Mouse (Mus musculus): ENCODE measurements around the gene Ptges3. TPM values are rescaled to one million over a fixed set of nuclear protein-coding genes. Genes with fewer than 3 reads are reported as not detected.
"Not testable (repeated sequence)": the region's sequence is repeated elsewhere in the genome, so short reads cannot be mapped to it uniquely, and the experiment has no call there.

Ptges3 gene
- polyA plus RNA-seq, 1 experiment from 2014 or later: 544 TPM

DNA sequence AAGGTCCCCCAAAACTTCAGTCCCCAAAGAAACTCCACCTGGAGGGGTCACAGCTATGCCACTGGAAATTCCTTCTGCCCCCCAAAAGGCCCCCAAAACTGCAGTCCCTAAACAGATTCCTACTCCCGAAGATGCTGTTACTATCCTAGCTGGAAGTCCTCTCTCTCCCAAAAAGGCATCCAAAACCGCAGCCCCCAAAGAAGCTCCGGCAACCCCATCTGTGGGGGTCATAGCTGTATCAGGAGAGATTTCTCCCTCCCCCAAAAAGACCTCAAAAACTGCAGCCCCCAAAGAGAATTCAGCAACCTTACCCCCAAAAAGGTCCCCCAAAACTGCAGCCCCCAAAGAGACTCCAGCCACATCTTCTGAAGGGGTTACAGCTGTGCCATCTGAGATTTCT, 16.3 kb upstream of the Ptges3 start:
- no peak for DNase-seq (ENCODE audit: low spot score)
- 92% methylated on average over 3 of the region's 3 CpGs for WGBS
- Histone ChIP-seq H3K4me1 (replicated peaks) (peaks cover 43% of the 10 kb centered on the region), H3K4me3 (no peak overlapping the region), H3K27ac (no peak overlapping the region), H3K27me3 (ENCODE audit: insufficient read depth, poor library complexity, severe bottlenecking) (no peaks in the 10 kb centered on the region), H3K36me3 (peaks cover 96% of the 10 kb centered on the region), H3K9me3 (no peaks in the 10 kb centered on the region)

DNA sequence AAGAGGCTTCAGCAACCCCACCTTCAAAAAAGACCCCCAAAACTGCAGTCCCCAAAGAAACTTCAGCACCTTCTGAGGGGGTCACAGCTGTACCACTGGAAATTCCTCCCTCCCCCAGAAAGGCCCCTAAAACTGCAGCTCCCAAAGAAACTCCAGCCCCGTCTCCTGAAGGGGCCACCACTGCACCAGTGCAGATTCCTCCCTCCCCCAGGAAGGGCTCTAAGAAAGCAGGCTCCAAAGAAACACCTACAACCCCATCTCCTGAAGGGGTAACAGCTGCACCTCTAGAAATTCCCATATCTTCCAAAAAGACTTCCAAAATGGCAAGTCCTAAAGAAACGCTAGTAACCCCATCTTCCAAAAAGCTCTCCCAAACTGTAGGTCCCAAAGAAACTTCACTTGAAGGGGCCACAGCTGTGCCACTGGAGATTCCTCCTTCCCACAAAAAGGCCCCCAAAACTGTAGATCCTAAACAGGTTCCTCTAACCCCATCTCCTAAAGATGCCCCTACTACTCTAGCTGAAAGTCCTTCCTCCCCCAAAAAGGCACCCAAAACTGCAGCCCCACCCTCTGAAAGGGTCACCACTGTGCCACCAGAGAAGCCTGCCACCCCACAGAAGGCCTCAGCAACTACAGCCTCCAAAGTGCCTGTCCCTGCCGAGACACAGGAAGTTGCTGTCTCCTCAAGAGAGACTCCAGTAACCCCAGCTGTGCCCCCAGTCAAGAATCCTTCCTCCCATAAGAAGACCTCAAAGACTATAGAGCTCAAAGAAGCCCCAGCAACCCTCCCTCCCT, 15.5 kb upstream of the Ptges3 start:
- DNase-seq (ENCODE audit: low spot score): no peak
- H3K36me3 ChIP-seq: peaks cover 100% of the 10 kb centered on the region
- H3K4me1 ChIP-seq (replicated peaks): peaks cover 36% of the 10 kb centered on the region
- no peak overlapping the region for H3K27ac ChIP-seq
- 79% methylated on average over 3 of the region's 3 CpGs for WGBS
- no peak overlapping the region for H3K4me3 ChIP-seq
- H3K9me3 ChIP-seq: no peaks in the 10 kb centered on the region
- H3K27me3 ChIP-seq (ENCODE audit: insufficient read depth, poor library complexity, severe bottlenecking): no peaks in the 10 kb centered on the region

GRCm38 (mm10) chr10:128048157-128048556, 10.6 kb upstream of the Ptges3 start:
- Histone ChIP-seq H3K4me3 (no peak overlapping the region), H3K27me3 (ENCODE audit: insufficient read depth, poor library complexity, severe bottlenecking) (no peaks in the 10 kb centered on the region), H3K27ac (no peak overlapping the region), H3K9me3 (no peaks in the 10 kb centered on the region), H3K4me1 (replicated peaks) (peaks cover 17% of the 10 kb centered on the region), H3K36me3 (peaks cover 89% of the 10 kb centered on the region)
- no peak for DNase-seq (ENCODE audit: low spot score)
- 96% methylated on average over 8 of the region's 8 CpGs for WGBS

DNA sequence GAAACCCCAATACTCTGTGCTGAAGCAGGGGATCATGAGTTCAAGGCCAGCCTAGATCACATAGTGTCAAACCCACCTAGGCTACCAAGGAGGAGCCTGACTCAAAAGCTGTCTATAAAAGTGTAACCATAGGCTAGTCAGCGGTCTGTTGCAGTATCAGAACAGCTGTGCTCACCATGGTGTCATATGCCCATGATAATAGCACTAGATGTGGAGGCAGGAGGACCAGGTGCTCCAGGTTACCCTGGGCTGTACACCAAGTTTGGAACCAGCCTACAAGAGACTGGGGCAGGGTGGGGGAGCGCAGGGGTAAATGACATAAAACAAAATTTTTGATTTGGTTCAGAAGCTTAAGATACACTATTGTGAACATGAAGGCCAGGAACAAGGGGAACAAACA, 9.0 kb upstream of the Ptges3 start:
- H3K27ac ChIP-seq: no peak overlapping the region
- H3K36me3 ChIP-seq: peaks cover 73% of the 10 kb centered on the region
- DNase-seq (ENCODE audit: low spot score): no peak
- H3K27me3 ChIP-seq (ENCODE audit: insufficient read depth, poor library complexity, severe bottlenecking): no peaks in the 10 kb centered on the region
- no peaks in the 10 kb centered on the region for H3K9me3 ChIP-seq
- H3K4me1 ChIP-seq (replicated peaks): peaks cover 2% of the 10 kb centered on the region
- WGBS: 96% methylated on average over 2 of the region's 2 CpGs
- no peak overlapping the region for H3K4me3 ChIP-seq

- H3K4me3 ChIP-seq: no peak overlapping the region
- peaks cover 67% of the 10 kb centered on the region for H3K36me3 ChIP-seq
- H3K9me3 ChIP-seq: no peaks in the 10 kb centered on the region
- H3K4me1 ChIP-seq (replicated peaks): no peaks in the 10 kb centered on the region
- H3K27me3 ChIP-seq (ENCODE audit: insufficient read depth, poor library complexity, severe bottlenecking): no peaks in the 10 kb centered on the region
- no peak for DNase-seq (ENCODE audit: low spot score)
- H3K27ac ChIP-seq: no peak overlapping the region
- 79% methylated on average over 2 of the region's 2 CpGs for WGBS
Measured at GRCm38 (mm10) chr10:128050355-128050754, 8.4 kb upstream of the Ptges3 start.

GRCm38 (mm10) chr10:128051589-128051988, 7.2 kb upstream of the Ptges3 start:
- Histone ChIP-seq H3K4me3 (no peak overlapping the region), H3K36me3 (peaks cover 55% of the 10 kb centered on the region), H3K27me3 (ENCODE audit: insufficient read depth, poor library complexity, severe bottlenecking) (no peaks in the 10 kb centered on the region), H3K4me1 (replicated peaks) (no peaks in the 10 kb centered on the region), H3K27ac (no peak overlapping the region), H3K9me3 (no peaks in the 10 kb centered on the region)
- DNase-seq (ENCODE audit: low spot score): no peak
- WGBS: 97% methylated on average over 5 of the region's 5 CpGs

DNA sequence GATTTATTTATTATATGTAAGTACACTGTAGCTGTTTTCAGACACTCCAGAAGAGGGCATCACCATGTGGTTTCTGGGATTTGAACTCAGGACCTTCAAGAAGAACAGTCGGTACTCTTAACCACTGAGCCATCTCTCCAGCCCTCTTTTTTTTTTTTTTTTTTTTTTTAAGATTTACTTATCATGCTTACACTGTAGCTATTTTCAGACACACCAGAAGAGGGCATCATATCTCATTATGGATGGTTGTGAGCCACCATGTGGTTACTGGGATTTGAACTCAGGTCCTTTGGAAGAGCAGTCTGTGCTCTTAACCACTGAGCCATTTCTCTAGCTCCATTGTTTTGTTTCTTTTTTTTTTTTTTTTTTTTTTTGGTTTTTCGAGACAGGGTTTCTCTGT, 6.6 kb upstream of the Ptges3 start:
- H3K9me3 ChIP-seq; H3K4me3 ChIP-seq; DNase-seq (ENCODE audit: low spot score); H3K27me3 ChIP-seq (ENCODE audit: insufficient read depth, poor library complexity, severe bottlenecking); H3K27ac ChIP-seq; H3K4me1 ChIP-seq (replicated peaks): not testable (repeated sequence)
- 100% methylated on average over 1 of the region's 2 CpGs for WGBS
- H3K36me3 ChIP-seq: peaks cover 49% of the 10 kb centered on the region

DNA sequence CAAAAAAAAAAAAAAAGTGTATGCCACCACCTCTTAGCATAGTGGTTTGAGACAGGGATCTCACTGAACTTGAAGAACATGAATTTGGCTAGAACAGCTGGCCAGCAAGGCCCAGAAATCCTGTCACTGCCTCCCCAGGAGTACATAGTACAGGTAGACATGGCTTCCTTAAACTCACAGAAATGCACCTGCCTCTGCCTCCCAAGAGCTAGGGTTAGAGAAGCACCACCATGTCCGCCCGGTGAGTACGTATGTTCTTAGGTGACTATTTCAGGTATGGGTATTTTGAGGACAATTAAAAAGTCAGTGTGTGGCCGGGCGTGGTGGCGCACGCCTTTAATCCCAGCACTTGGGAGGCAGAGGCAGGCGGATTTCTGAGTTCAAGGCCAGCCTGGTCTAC, 5.8 kb upstream of the Ptges3 start:
- Histone ChIP-seq H3K9me3 (no peaks in the 10 kb centered on the region), H3K27ac (no peak overlapping the region), H3K36me3 (peaks cover 41% of the 10 kb centered on the region), H3K27me3 (ENCODE audit: insufficient read depth, poor library complexity, severe bottlenecking) (no peaks in the 10 kb centered on the region), H3K4me3 (no peak overlapping the region), H3K4me1 (replicated peaks) (peaks cover 7% of the 10 kb centered on the region)
- 96% methylated on average over 8 of the region's 8 CpGs for WGBS
- DNase-seq (ENCODE audit: low spot score): no peak

GRCm38 (mm10) chr10:128058184-128058583, 570 bp upstream of the Ptges3 start:
- Histone ChIP-seq H3K27me3 (ENCODE audit: insufficient read depth, poor library complexity, severe bottlenecking) (no peaks in the 10 kb centered on the region), H3K27ac (peak overlapping the region; percentile 95), H3K9me3 (no peaks in the 10 kb centered on the region), H3K36me3 (peaks cover 24% of the 10 kb centered on the region), H3K4me1 (replicated peaks) (peaks cover 34% of the 10 kb centered on the region), H3K4me3 (peak overlapping the region; percentile 99)
- WGBS: 1% methylated on average over 18 of the region's 18 CpGs
- DNase-seq (ENCODE audit: low spot score): no peak

DNA sequence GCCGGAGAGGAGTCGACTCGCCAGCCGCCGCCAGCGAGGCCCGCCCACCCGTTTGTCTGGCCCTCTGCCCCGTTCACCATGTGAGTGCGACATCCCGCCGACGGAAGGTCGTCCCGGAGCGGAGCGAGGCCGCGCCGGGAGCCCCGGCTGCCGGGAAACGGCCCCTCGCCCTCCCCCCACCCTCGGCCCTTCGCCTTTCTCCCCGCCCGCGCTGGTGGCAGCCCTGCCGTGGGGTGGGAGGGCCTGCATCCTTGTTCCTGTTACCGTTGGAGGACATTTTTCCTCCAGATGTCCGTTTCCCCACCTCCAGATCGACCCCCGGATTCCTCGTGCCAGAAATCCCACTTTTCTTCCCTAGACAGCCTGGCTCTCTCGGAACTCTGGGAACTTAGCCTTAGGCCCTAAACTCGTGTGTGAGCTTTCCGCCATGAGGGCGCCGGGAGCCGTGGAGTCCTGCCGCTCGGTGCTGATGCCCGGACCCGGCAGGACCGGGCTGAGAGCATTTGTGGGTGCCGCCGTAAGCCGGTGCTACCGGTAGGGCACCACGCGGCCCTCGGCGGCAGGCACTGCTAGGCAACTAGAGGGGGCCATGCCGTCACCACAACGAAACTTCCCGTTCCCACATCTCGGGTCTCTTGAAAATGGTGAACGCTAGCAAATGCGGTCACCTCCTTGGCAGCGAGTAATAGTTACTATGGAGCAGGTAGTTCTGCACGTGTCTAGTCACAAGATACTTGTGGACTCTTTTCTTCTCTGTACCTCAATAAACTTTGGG, 640 bp downstream of the Ptges3 start:
- Histone ChIP-seq H3K4me1 (replicated peaks) (peaks cover 34% of the 10 kb centered on the region), H3K36me3 (peaks cover 35% of the 10 kb centered on the region), H3K27me3 (ENCODE audit: insufficient read depth, poor library complexity, severe bottlenecking) (no peaks in the 10 kb centered on the region), H3K4me3 (peak overlapping the region; percentile 99), H3K9me3 (no peaks in the 10 kb centered on the region), H3K27ac (peak overlapping the region; percentile 95)
- DNase-seq (ENCODE audit: low spot score): peak; percentile 61
- WGBS: under 1% methylated on average over 62 of the region's 62 CpGs

GRCm38 (mm10) chr10:128061109-128061508, 2.4 kb downstream of the Ptges3 start:
- Histone ChIP-seq H3K36me3 (peaks cover 51% of the 10 kb centered on the region), H3K9me3 (no peaks in the 10 kb centered on the region), H3K27me3 (ENCODE audit: insufficient read depth, poor library complexity, severe bottlenecking) (no peaks in the 10 kb centered on the region), H3K4me1 (replicated peaks) (peaks cover 34% of the 10 kb centered on the region), H3K27ac (no peak overlapping the region), H3K4me3 (peak overlapping the region; percentile 99)
- WGBS: 75% methylated on average over 5 of the region's 5 CpGs
- DNase-seq (ENCODE audit: low spot score): no peak

- no peaks in the 10 kb centered on the region for H3K9me3 ChIP-seq
- DNase-seq (ENCODE audit: low spot score): no peak
- WGBS: 95% methylated on average over 6 of the region's 6 CpGs
- no peak overlapping the region for H3K27ac ChIP-seq
- peaks cover 33% of the 10 kb centered on the region for H3K4me1 ChIP-seq (replicated peaks)
- no peak overlapping the region for H3K4me3 ChIP-seq
- peaks cover 62% of the 10 kb centered on the region for H3K36me3 ChIP-seq
- H3K27me3 ChIP-seq (ENCODE audit: insufficient read depth, poor library complexity, severe bottlenecking): no peaks in the 10 kb centered on the region
Measured at GRCm38 (mm10) chr10:128062221-128062989, 3.7 kb downstream of the Ptges3 start.

DNA sequence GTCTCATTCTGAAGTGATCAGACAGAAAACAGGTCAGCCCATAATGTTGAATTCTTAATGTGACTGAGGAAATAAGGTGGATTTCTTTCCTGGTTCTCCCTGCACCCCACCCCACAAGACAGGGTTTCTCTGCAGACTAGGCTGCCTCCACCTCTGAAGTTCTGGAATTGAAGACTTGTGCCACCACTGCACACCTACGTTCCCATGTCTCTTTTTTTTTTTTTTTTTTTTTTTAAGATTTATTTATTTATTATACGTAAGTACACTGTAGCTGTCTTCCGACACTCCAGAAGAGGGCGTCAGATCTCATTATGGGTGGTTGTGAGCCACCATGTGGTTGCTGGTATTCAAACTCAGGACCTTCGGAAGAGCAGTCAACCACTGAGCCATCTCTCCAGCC, 7.3 kb downstream of the Ptges3 start:
- no peak overlapping the region for H3K27ac ChIP-seq
- peaks cover 7% of the 10 kb centered on the region for H3K4me1 ChIP-seq (replicated peaks)
- no peak overlapping the region for H3K4me3 ChIP-seq
- DNase-seq (ENCODE audit: low spot score): no peak
- peaks cover 91% of the 10 kb centered on the region for H3K36me3 ChIP-seq
- WGBS: 86% methylated on average over 5 of the region's 5 CpGs
- no peaks in the 10 kb centered on the region for H3K9me3 ChIP-seq
- no peaks in the 10 kb centered on the region for H3K27me3 ChIP-seq (ENCODE audit: insufficient read depth, poor library complexity, severe bottlenecking)
